Comparison of ENCODE assay signal across 21 mouse cellular contexts in the genomic region with DNA sequence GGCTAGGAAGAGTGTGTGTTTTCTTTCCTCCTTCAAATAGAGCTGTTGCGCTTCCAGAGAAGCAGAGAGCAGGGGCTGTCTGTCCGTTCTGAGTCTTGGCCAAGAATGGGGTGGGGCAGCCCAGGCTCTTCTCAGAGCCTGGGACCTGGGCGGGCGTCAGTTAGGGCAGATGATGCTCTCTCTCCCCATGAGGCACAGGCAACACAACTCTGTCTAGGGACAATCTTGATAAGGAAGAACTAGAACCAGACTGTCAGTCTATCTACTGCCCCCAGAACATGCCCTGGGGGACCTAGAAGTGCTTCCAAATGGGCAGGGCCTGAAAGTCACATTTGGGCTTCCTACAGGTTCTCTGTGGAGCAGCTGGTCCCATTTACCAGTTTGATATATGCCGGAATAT. TPM values are rescaled to one million over a fixed set of nuclear protein-coding genes. Genes with fewer than 3 reads are reported as not detected.
DNase-seq lines count a peak whose midpoint lies in the region; ATAC-seq and TF ChIP-seq lines count a peak whose summit lies in the region.
"Had no signal": no experiment of that assay in that cellular context is flagged by ENCODE, and none has a peak within 500 bp of the region (broad histone marks: within the 10 kb centered on the region; RNA-seq: fewer than 3 reads in every experiment).

No protein-coding gene starts in this region.

- no peaks in the 10 kb centered on the region for H3K79me2 ChIP-seq in MEL (ENCODE audit: control insufficient read depth, insufficient read depth, low read length, poor library complexity)

- no peak for TF ChIP-seq RAD21 in MEL (IDR thresholded peaks at IDR 0.05; ENCODE audit: low read depth, low read length)

- peaks cover 0 to 4% of the 10 kb centered on the region in 2 experiments; a peak in 2 of 4 replicates for H3K36me3 ChIP-seq in MEL (ENCODE audit: control insufficient read depth in 1 of 2, insufficient read depth in 2 of 2, low read length in 2 of 2)
- peaks cover 82% of the 10 kb centered on the region for H3K36me3 ChIP-seq in liver, embryonic 13.5 days
- peaks cover 52% of the 10 kb centered on the region for H3K36me3 ChIP-seq in liver, postnatal 0 days (replicated peaks; ENCODE audit: insufficient read depth, low read length)

- H3K27me3 ChIP-seq in MEL (ENCODE audit: control insufficient read depth in 1 of 2, insufficient read depth in 2 of 2, low read length in 2 of 2) = no peaks in the 10 kb centered on the region
- no peaks in the 10 kb centered on the region for H3K27me3 ChIP-seq in liver, embryonic 13.5 days
- no peaks in the 10 kb centered on the region for H3K27me3 ChIP-seq in liver, postnatal 0 days (ENCODE audit: insufficient read depth, low read length)
- H3K27me3 ChIP-seq: forebrain, embryonic 13.5 days; heart, embryonic 12.5 days; Patski had no signal

- H3K4me3 ChIP-seq in MEL (ENCODE audit: control insufficient read depth in 1 of 2, insufficient read depth in 1 of 2, low read depth in 2 of 2, low read length in 2 of 2) = no peak overlapping the region
- no peak overlapping the region for H3K4me3 ChIP-seq in liver, embryonic 13.5 days (replicated peaks)
- H3K4me3 ChIP-seq in liver, postnatal 0 days (ENCODE audit: low read depth, low read length) = no peak overlapping the region
- H3K4me3 ChIP-seq: embryonic facial prominence, embryonic 10.5 days; forebrain, embryonic 13.5 days; heart, adult 2 months; heart, embryonic 12.5 days; hindbrain, embryonic 10.5 days had no signal

- H3K9me3 ChIP-seq in MEL (replicated peaks; ENCODE audit: insufficient read depth, low read length) = no peaks in the 10 kb centered on the region
- no peaks in the 10 kb centered on the region for H3K9me3 ChIP-seq in liver, embryonic 13.5 days (replicated peaks)
- no peaks in the 10 kb centered on the region for H3K9me3 ChIP-seq in liver, postnatal 0 days (ENCODE audit: low read length)
- H3K9me3 ChIP-seq: embryonic facial prominence, embryonic 10.5 days; forebrain, embryonic 13.5 days; heart, embryonic 12.5 days; hindbrain, embryonic 10.5 days had no signal

- no peak overlapping the region for H3K4me2 ChIP-seq in liver, embryonic 13.5 days
- no peak overlapping the region for H3K4me2 ChIP-seq in liver, postnatal 0 days (ENCODE audit: low read depth, low read length)
- H3K4me2 ChIP-seq: forebrain, embryonic 13.5 days; heart, embryonic 12.5 days; hindbrain, embryonic 14.5 days had no signal

- peak; percentile 86 for ATAC-seq in liver, embryonic 13.5 days (ENCODE audit: low read depth)
- ATAC-seq in liver, postnatal 0 days = peak; percentile 61
- no peak for ATAC-seq in monocyte, adult 5-6 weeks (replicated peaks; ENCODE audit: insufficient number of reproducible peaks, low FRiP score, low TSS enrichment, poor library complexity, severe bottlenecking)
- ATAC-seq: activated CD4-positive, CD25-positive, alpha-beta regulatory T cell, adult 4 months; forebrain, embryonic 13.5 days; forebrain, postnatal 0 days; Patski had no signal

- H3K9ac ChIP-seq in MEL (ENCODE audit: control insufficient read depth, low read depth, low read length, poor library complexity, severe bottlenecking) = no peak overlapping the region
- no peak overlapping the region for H3K9ac ChIP-seq in liver, embryonic 13.5 days
- no peak overlapping the region for H3K9ac ChIP-seq in liver, postnatal 0 days (replicated peaks)
- H3K9ac ChIP-seq: forebrain, embryonic 13.5 days; forebrain, postnatal 0 days; heart, embryonic 12.5 days; hindbrain, embryonic 14.5 days had no signal

- H3K4me1 ChIP-seq in MEL (ENCODE audit: control insufficient read depth in 1 of 2, insufficient read depth in 2 of 2, low read length in 2 of 2) = no peaks in the 10 kb centered on the region
- H3K4me1 ChIP-seq in liver, embryonic 13.5 days (replicated peaks) = peaks cover 10% of the 10 kb centered on the region
- H3K4me1 ChIP-seq in liver, postnatal 0 days (ENCODE audit: insufficient read depth) = no peaks in the 10 kb centered on the region
- H3K4me1 ChIP-seq: embryonic facial prominence, embryonic 10.5 days; forebrain, embryonic 13.5 days; heart, embryonic 12.5 days; hindbrain, embryonic 10.5 days had no signal

- no peak for TF ChIP-seq POLR2A in MEL (IDR thresholded peaks at IDR 0.05; ENCODE audit: control insufficient read depth in 1 of 2, insufficient read depth in 1 of 2, low read depth in 1 of 2, low read length in 2 of 2, poor library complexity in 1 of 2)

- DNase-seq in MEL (ENCODE audit: low read depth, low spot score) = peak; percentile 11
- DNase-seq in c-Kit-positive CD71-positive TER-119-positive erythroid progenitor cells, embryonic 14.5 days (ENCODE audit: low spot score) = peak; percentile 21
- no peak for DNase-seq in liver, embryonic 13.5 days
- DNase-seq in liver, postnatal 0 days = no peak
- no peak for DNase-seq in left cerebral cortex, adult 11 months (ENCODE audit: low spot score)
- DNase-seq in kidney, postnatal 10 days = no peak
- DNase-seq in kidney, adult 11 months = no peak
- DNase-seq: adrenal gland, postnatal 25 days; cerebellum, adult 11-12 months; cerebellum, adult 9-10 months; forebrain, postnatal 0 days; gastrocnemius, postnatal 14 days; heart, adult 2 months had no signal

- no peak for TF ChIP-seq CTCF in MEL (IDR thresholded peaks at IDR 0.05 in 2 of 3, conservative IDR thresholded peaks at IDR 0.05 in 1 of 3; ENCODE audit: control insufficient read depth in 1 of 3, insufficient read depth in 1 of 3, low read depth in 2 of 3, low read length in 3 of 3, poor library complexity in 1 of 3, severe bottlenecking in 1 of 3)
- no peak for TF ChIP-seq CTCF in liver, postnatal 0 days (IDR thresholded peaks at IDR 0.05; ENCODE audit: low read depth)

- 53% methylated on average over 5 of the region's 5 CpGs for WGBS in liver, embryonic 13.5 days (ENCODE audit: insufficient replicate concordance)
- WGBS in liver, postnatal 0 days (ENCODE audit: insufficient replicate concordance) = 68% methylated on average over 5 of the region's 5 CpGs

- TF ChIP-seq EP300 in MEL (IDR thresholded peaks at IDR 0.05; ENCODE audit: low read depth in 1 of 2, low read length in 2 of 2) = no peak
- no peak for TF ChIP-seq EP300 in liver, postnatal 0 days (IDR thresholded peaks at IDR 0.05; ENCODE audit: low read depth)

- no peak overlapping the region for H3K27ac ChIP-seq in MEL (ENCODE audit: control insufficient read depth, low read depth, low read length)
- H3K27ac ChIP-seq in liver, embryonic 13.5 days = no peak overlapping the region
- no peak overlapping the region for H3K27ac ChIP-seq in liver, postnatal 0 days (ENCODE audit: low read depth)
- H3K27ac ChIP-seq: embryonic facial prominence, embryonic 10.5 days; forebrain, embryonic 13.5 days; heart, adult 2 months; hindbrain, embryonic 10.5 days; hindbrain, embryonic 14.5 days had no signal

TF ChIP-seq in MEL, 35 proteins besides CTCF, POLR2A, EP300 and RAD21:
- no peak for TF ChIP-seq HCFC1 (IDR thresholded peaks at IDR 0.05; ENCODE audit: low read depth, low read length)
- no peak for TF ChIP-seq ZC3H11A (IDR thresholded peaks at IDR 0.05; ENCODE audit: low read depth, low read length)

RNA-seq across cellular contexts. Expression of a gene that starts 33.9 kb away (rescaled TPM):
- total RNA-seq in MEL (2012; rRNA removed) = 51.7 and 51.8 TPM in 2 replicates
- 10 to 100 TPM; 92.0 to 98.1 TPM for polyA plus RNA-seq in MEL (2012; ENCODE audit: insufficient read depth in 1 of 2, insufficient read length in 2 of 2, low read depth in 1 of 2, low replicate concordance in 2 of 2, missing spikeins in 1 of 2)
- polyA plus RNA-seq in liver, embryonic 13.5 days (2015; fragmentation: Nextera tagmentation; extraction: Ambion mirVana) = 37.9 and 43.3 TPM in 2 replicates
- polyA plus RNA-seq in liver, postnatal 0 days (2015; fragmentation: Nextera tagmentation; extraction: Ambion mirVana) = 17.8 and 19.1 TPM in 2 replicates
- 24.3 to 35.1 TPM (median 30.6 TPM) in 3 replicates for total RNA-seq in monocyte, adult 5-6 weeks (2017)

RNA-seq across cellular contexts. Expression of a gene that starts 33.9 kb away (rescaled TPM):
- 181 and 196 TPM in 2 replicates for total RNA-seq in MEL (2012; rRNA removed)
- polyA plus RNA-seq in MEL (2012; ENCODE audit: insufficient read depth in 1 of 2, insufficient read length in 2 of 2, low read depth in 1 of 2, low replicate concordance in 2 of 2, missing spikeins in 1 of 2) = 100 to 1,000 TPM in 1 of 2 experiments, not detected in 1; 162 TPM
- polyA plus RNA-seq in liver, embryonic 13.5 days (2015; fragmentation: Nextera tagmentation; extraction: Ambion mirVana) = 109 and 118 TPM in 2 replicates
- 48.8 and 52.1 TPM in 2 replicates for polyA plus RNA-seq in liver, postnatal 0 days (2015; fragmentation: Nextera tagmentation; extraction: Ambion mirVana)
- 36.2 to 49.5 TPM (median 42.3 TPM) in 3 replicates for total RNA-seq in monocyte, adult 5-6 weeks (2017)

RNA-seq across cellular contexts. Expression of a gene that starts 44.6 kb away (rescaled TPM):
- 0.65 and 0.96 TPM in 2 replicates for total RNA-seq in MEL (2012; rRNA removed)
- under 1 TPM in 1 of 2 experiments, not detected in 1; 0.42 TPM for polyA plus RNA-seq in MEL (2012; ENCODE audit: insufficient read depth in 1 of 2, insufficient read length in 2 of 2, low read depth in 1 of 2, low replicate concordance in 2 of 2, missing spikeins in 1 of 2)
- not detected in 2 replicates for polyA plus RNA-seq in liver, embryonic 13.5 days (2015; fragmentation: Nextera tagmentation; extraction: Ambion mirVana)
- polyA plus RNA-seq in liver, postnatal 0 days (2015; fragmentation: Nextera tagmentation; extraction: Ambion mirVana) = 0.13 and 0.15 TPM in 2 replicates
- 0.97 to 1.4 TPM in 2 of 3 replicates, not detected in the other for total RNA-seq in monocyte, adult 5-6 weeks (2017)
- total RNA-seq: heart, adult 2 months had no signal
- polyA plus RNA-seq: forebrain, embryonic 13.5 days; heart, adult 2 months had no signal

RNA-seq across cellular contexts. Expression of a gene that starts 58.0 kb away (rescaled TPM):
- 11.5 and 14.6 TPM in 2 replicates for total RNA-seq in MEL (2012; rRNA removed)
- 10 to 100 TPM in 1 of 2 experiments, not detected in 1; 15.0 TPM for polyA plus RNA-seq in MEL (2012; ENCODE audit: insufficient read depth in 1 of 2, insufficient read length in 2 of 2, low read depth in 1 of 2, low replicate concordance in 2 of 2, missing spikeins in 1 of 2)
- polyA plus RNA-seq in liver, embryonic 13.5 days (2015; fragmentation: Nextera tagmentation; extraction: Ambion mirVana) = 5.9 and 6.4 TPM in 2 replicates
- polyA plus RNA-seq in liver, postnatal 0 days (2015; fragmentation: Nextera tagmentation; extraction: Ambion mirVana) = 13.7 and 14.8 TPM in 2 replicates
- total RNA-seq in monocyte, adult 5-6 weeks (2017) = 3.2 to 5.0 TPM (median 3.9 TPM) in 3 replicates

Comparison
In these comparisons a context has a peak if more than half of its experiments do, and no peak if none do; other contexts are left out.
1. DNase-seq: peak in MEL (single experiment) and c-Kit-positive CD71-positive TER-119-positive erythroid progenitor cells, embryonic 14.5 days (single experiment); none in liver, embryonic 13.5 days (single experiment), liver, postnatal 0 days (single experiment), left cerebral cortex, adult 11 months (single experiment), kidney, postnatal 10 days (single experiment) and kidney, adult 11 months (single experiment).